Mouse (Mus musculus) macrophage (primary cell): ENCODE results near the gene Gm49373. TPM values are rescaled to one million over a fixed set of nuclear protein-coding genes. Genes with fewer than 3 reads are reported as not detected.

Experiments used
- polyA plus RNA-seq: library from polyadenylated mRNA; stranded (reverse); fragments of 250-400 nt; gene quantifications from 3 replicates; pipeline ENCODE4 v1.2.4, GENCODE M21; 2018; ENCODE audit warnings: inconsistent platforms

Gm49373 gene
- polyA plus RNA-seq, 1 experiment from 2014 or later = not detected

Other genes starting within 250 kb of the Gm49373 start
- gene A230050P20Rik, start 204.5 kb downstream of the Gm49373 start, polyA plus RNA-seq = 9.0 to 17.6 TPM (median 12.0 TPM) in 3 replicates
- 0.46 to 2.3 TPM (median 1.8 TPM) in 3 replicates for gene Angptl6, start 193.4 kb downstream of the Gm49373 start, polyA plus RNA-seq
- 9.3 to 35.0 TPM (median 13.9 TPM) in 3 replicates for gene Ppan, start 184.9 kb downstream of the Gm49373 start, polyA plus RNA-seq
- gene Eif3g, start 174.5 kb downstream of the Gm49373 start, polyA plus RNA-seq = 76.8 to 138 TPM (median 100 TPM) in 3 replicates
- gene Dnmt1, start 113.2 kb downstream of the Gm49373 start, polyA plus RNA-seq = 37.5 to 90.6 TPM (median 56.1 TPM) in 3 replicates
- gene S1pr2, start 96.3 kb downstream of the Gm49373 start, polyA plus RNA-seq = 16.4 to 43.0 TPM (median 32.4 TPM) in 3 replicates
- gene Mrpl4, start 70.4 kb downstream of the Gm49373 start, polyA plus RNA-seq = 27.9 to 56.9 TPM (median 50.5 TPM) in 3 replicates
- 35.3 to 116 TPM (median 39.2 TPM) in 3 replicates for gene Icam1, start 57.1 kb downstream of the Gm49373 start, polyA plus RNA-seq
- gene Icam4, start 43.7 kb downstream of the Gm49373 start, polyA plus RNA-seq = not detected in 3 replicates
- gene Icam5, start 41.0 kb downstream of the Gm49373 start, polyA plus RNA-seq = 0.04 to 0.12 TPM (median 0.09 TPM) in 3 replicates
- not detected in 3 replicates for gene Zglp1, start 6.0 kb downstream of the Gm49373 start, polyA plus RNA-seq
- gene Fdx1l, start 518 bp upstream of the Gm49373 start, polyA plus RNA-seq = 22.6 to 65.1 TPM (median 36.6 TPM) in 3 replicates
- 0.88 to 8.1 TPM (median 2.0 TPM) in 3 replicates for gene Gm38431, start 18.9 kb upstream of the Gm49373 start, polyA plus RNA-seq
- gene Raver1, start 18.9 kb upstream of the Gm49373 start, polyA plus RNA-seq = 24.3 to 37.8 TPM (median 28.2 TPM) in 3 replicates
- 22.8 to 47.7 TPM (median 23.6 TPM) in 3 replicates for gene Tyk2, start 58.1 kb upstream of the Gm49373 start, polyA plus RNA-seq
- gene Cdc37, start 76.9 kb upstream of the Gm49373 start, polyA plus RNA-seq = 166 to 206 TPM (median 199 TPM) in 3 replicates
- gene Pde4a, start 92.6 kb upstream of the Gm49373 start, polyA plus RNA-seq = 6.5 to 7.1 TPM (median 6.8 TPM) in 3 replicates
- 27.5 to 46.5 TPM (median 35.7 TPM) in 3 replicates for gene Keap1, start 166.3 kb upstream of the Gm49373 start, polyA plus RNA-seq
- gene S1pr5, start 175.3 kb upstream of the Gm49373 start, polyA plus RNA-seq = not detected in 3 replicates
- 4.0 to 14.4 TPM (median 12.6 TPM) in 3 replicates for gene Atg4d, start 192.2 kb upstream of the Gm49373 start, polyA plus RNA-seq
- 26.4 to 51.5 TPM (median 40.3 TPM) in 3 replicates for gene Kri1, start 214.9 kb upstream of the Gm49373 start, polyA plus RNA-seq
- gene Cdkn2d, start 218.3 kb upstream of the Gm49373 start, polyA plus RNA-seq = 6.1 to 12.6 TPM (median 9.8 TPM) in 3 replicates
- gene Ap1m2, start 239.2 kb upstream of the Gm49373 start, polyA plus RNA-seq = not detected in 3 replicates
- 23.3 to 39.4 TPM (median 32.8 TPM) in 3 replicates for gene Slc44a2, start 247.6 kb upstream of the Gm49373 start, polyA plus RNA-seq